Mouse (Mus musculus): ENCODE measurements around the gene Yy1. TPM values are rescaled to one million over a fixed set of nuclear protein-coding genes. Genes with fewer than 3 reads are reported as not detected.
A peak's percentile ranks its signal among the peaks of the same experiment; 100 is the strongest.

The Yy1 gene
- polyA plus RNA-seq, 1 experiment from 2014 or later: 6.6 TPM

DNA sequence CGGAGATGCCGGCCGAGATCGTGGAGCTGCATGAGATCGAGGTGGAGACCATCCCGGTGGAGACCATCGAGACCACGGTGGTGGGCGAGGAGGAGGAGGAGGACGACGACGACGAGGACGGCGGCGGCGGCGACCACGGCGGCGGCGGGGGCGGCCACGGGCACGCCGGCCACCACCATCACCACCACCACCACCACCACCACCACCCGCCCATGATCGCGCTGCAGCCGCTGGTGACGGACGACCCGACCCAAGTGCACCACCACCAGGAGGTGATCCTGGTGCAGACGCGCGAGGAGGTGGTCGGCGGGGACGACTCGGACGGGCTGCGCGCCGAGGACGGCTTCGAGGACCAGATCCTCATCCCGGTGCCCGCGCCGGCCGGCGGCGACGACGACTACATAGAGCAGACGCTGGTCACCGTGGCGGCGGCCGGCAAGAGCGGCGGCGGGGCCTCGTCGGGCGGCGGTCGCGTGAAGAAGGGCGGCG, 724 bp downstream of the Yy1 start:
- ATAC-seq (ENCODE audit: low read depth): no peak
- Histone ChIP-seq H3K4me3 (ENCODE audit: low read depth, low read length) (peak overlapping the region; percentile 100), H3K27me3 (ENCODE audit: control insufficient read depth, insufficient read depth, low read depth, low read length) (no peaks in the 10 kb centered on the region), H3K9me3 (replicated peaks; ENCODE audit: control insufficient read depth, low read length) (no peaks in the 10 kb centered on the region), H3K4me1 (ENCODE audit: control insufficient read depth, low read depth, low read length) (peaks cover 43% of the 10 kb centered on the region), H3K4me2 (ENCODE audit: low read depth, low read length) (peak overlapping the region; percentile 60), H3K27ac (ENCODE audit: low read length) (peak overlapping the region; percentile 100), H3K9ac (ENCODE audit: low read depth, low read length) (peak overlapping the region; percentile 97), H3K36me3 (ENCODE audit: control insufficient read depth, insufficient read depth) (no peaks in the 10 kb centered on the region)
- WGBS (ENCODE audit: insufficient replicate concordance): under 1% methylated on average over 50 of the region's 71 CpGs

DNA sequence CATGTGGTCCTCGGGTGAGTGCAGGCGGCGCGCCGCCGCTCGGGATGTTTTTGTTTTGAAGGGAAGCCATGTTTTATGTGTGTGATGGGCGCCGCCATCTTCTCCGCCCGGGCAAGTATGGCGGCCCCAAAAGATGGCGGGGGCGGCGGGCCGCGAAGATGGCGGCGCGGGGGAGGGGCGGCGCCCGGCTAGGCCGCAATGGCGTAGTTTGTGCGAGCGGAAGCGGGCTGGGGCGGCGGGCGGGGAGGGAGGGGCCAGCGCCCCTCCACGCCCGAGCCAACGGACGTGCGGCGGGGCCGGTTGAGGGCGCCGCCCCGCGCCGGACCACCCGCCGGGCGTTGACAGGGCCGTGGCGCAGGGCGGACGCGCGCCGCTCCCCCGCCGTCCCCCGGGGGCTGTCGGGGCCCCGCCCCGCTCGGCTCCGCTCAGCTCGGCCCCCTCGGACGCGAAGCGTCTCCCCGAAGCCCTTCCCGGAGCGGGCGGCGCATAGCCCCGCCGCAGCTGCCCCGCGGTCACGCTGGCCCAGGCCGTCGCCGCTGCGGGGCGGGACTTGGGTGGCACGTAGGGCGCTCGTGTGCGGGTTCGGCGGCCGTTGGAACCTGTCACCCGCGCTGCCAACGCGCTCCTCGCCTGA, 1.4 kb downstream of the Yy1 start:
- under 1% methylated on average over 84 of the region's 94 CpGs for WGBS (ENCODE audit: insufficient replicate concordance)
- Histone ChIP-seq H3K9me3 (replicated peaks; ENCODE audit: control insufficient read depth, low read length) (no peaks in the 10 kb centered on the region), H3K4me3 (ENCODE audit: low read depth, low read length) (peak overlapping the region; percentile 100), H3K4me1 (ENCODE audit: control insufficient read depth, low read depth, low read length) (peaks cover 40% of the 10 kb centered on the region), H3K27ac (ENCODE audit: low read length) (peak overlapping the region; percentile 100), H3K27me3 (ENCODE audit: control insufficient read depth, insufficient read depth, low read depth, low read length) (no peaks in the 10 kb centered on the region), H3K9ac (ENCODE audit: low read depth, low read length) (peak overlapping the region; percentile 97), H3K36me3 (ENCODE audit: control insufficient read depth, insufficient read depth) (no peaks in the 10 kb centered on the region), H3K4me2 (ENCODE audit: low read depth, low read length) (peak overlapping the region; percentile 60)
- ATAC-seq (ENCODE audit: low read depth): peak; percentile 70

DNA sequence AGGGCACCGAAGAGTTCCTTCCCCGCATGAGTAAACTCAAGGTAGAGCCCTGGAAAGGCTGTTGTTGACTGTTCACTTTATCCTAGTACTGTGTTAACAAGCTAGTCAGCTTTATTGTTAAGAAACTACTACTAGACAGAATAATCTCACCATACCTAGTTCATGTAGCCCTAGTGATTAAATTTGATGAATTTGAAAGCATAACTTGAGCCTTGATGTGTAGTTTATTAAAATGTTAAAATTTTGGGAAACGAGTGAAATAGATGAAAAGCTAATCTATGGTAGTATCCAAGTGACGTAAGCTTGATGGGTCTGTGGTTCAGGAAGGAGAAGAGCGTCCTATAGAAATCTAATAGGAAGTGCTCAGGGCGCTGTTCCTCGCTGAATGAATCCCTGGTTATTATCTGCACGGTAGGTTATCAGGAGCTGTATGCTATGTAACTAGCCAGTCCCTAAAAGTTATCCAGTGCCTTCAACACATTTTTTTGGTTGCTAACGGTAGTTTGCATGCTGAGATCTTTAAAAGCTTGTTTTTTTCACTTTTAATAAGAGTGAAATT, 2.3 kb downstream of the Yy1 start:
- Histone ChIP-seq H3K4me2 (ENCODE audit: low read depth, low read length) (peak overlapping the region; percentile 60), H3K9ac (ENCODE audit: low read depth, low read length) (peak overlapping the region; percentile 97), H3K36me3 (ENCODE audit: control insufficient read depth, insufficient read depth) (no peaks in the 10 kb centered on the region), H3K27ac (ENCODE audit: low read length) (peak overlapping the region; percentile 100), H3K27me3 (ENCODE audit: control insufficient read depth, insufficient read depth, low read depth, low read length) (no peaks in the 10 kb centered on the region), H3K4me3 (ENCODE audit: low read depth, low read length) (peak overlapping the region; percentile 100), H3K9me3 (replicated peaks; ENCODE audit: control insufficient read depth, low read length) (no peaks in the 10 kb centered on the region), H3K4me1 (ENCODE audit: control insufficient read depth, low read depth, low read length) (peaks cover 34% of the 10 kb centered on the region)
- 2% methylated on average over 9 of the region's 9 CpGs for WGBS (ENCODE audit: insufficient replicate concordance)
- no peak for ATAC-seq (ENCODE audit: low read depth)

DNA sequence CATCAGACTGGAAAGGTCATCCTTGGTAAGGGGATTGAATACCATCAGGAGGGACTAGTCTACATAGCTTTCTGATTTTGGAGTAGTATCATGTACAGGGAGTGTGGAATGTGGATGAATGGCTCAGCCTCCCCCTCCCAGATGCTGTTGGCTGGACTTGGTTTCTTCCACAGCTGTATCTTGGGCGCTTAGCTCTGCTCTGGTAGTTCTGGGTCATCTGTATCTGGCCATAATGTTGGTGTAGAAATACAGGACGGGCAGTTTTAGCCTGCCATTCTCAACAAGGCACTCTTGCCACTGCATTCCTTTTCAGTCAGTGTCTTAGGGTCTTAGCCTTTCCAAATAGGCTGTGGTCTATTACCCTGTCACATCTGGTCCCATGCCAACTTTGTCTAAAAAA, 8.8 kb downstream of the Yy1 start:
- peaks cover 24% of the 10 kb centered on the region for H3K4me1 ChIP-seq (ENCODE audit: control insufficient read depth, low read depth, low read length)
- WGBS (ENCODE audit: insufficient replicate concordance): 87% methylated on average over 2 of the region's 2 CpGs
- no peak overlapping the region for H3K4me2 ChIP-seq (ENCODE audit: low read depth, low read length)
- H3K36me3 ChIP-seq (ENCODE audit: control insufficient read depth, insufficient read depth): no peaks in the 10 kb centered on the region; the same call in 1 of the 2 replicates
- H3K9ac ChIP-seq (ENCODE audit: low read depth, low read length): no peak overlapping the region
- H3K9me3 ChIP-seq (replicated peaks; ENCODE audit: control insufficient read depth, low read length): no peaks in the 10 kb centered on the region
- no peaks in the 10 kb centered on the region for H3K27me3 ChIP-seq (ENCODE audit: control insufficient read depth, insufficient read depth, low read depth, low read length)
- no peak for ATAC-seq (ENCODE audit: low read depth)
- H3K4me3 ChIP-seq (ENCODE audit: low read depth, low read length): no peak overlapping the region
- no peak overlapping the region for H3K27ac ChIP-seq (ENCODE audit: low read length)

DNA sequence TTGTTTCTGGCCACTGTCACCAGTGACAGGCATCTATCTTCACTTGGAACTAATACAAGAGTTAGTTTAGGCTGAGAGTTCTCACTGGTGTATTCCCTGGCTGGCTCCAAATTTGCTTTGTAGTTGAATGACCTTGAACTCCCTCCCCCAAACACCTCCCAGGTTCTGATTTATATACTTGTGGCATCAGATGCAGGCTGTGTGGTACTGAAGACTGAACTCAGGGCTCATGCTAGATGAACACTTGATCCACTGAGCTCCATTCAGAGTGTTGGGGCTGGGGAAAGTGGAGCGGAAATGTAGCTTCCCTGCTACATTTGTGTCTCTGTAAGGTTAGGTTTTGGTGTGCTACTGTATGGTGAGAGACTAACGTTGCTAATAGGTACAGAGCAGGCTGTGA, 11.6 kb downstream of the Yy1 start:
- no peaks in the 10 kb centered on the region for H3K27me3 ChIP-seq (ENCODE audit: control insufficient read depth, insufficient read depth, low read depth, low read length)
- peaks cover 17% of the 10 kb centered on the region for H3K4me1 ChIP-seq (ENCODE audit: control insufficient read depth, low read depth, low read length)
- H3K9ac ChIP-seq (ENCODE audit: low read depth, low read length): no peak overlapping the region
- H3K9me3 ChIP-seq (replicated peaks; ENCODE audit: control insufficient read depth, low read length): no peaks in the 10 kb centered on the region
- ATAC-seq (ENCODE audit: low read depth): no peak
- peaks cover 4% of the 10 kb centered on the region for H3K36me3 ChIP-seq (ENCODE audit: control insufficient read depth, insufficient read depth)
- H3K27ac ChIP-seq (ENCODE audit: low read length): no peak overlapping the region
- no peak overlapping the region for H3K4me3 ChIP-seq (ENCODE audit: low read depth, low read length)
- H3K4me2 ChIP-seq (ENCODE audit: low read depth, low read length): no peak overlapping the region
- WGBS (ENCODE audit: insufficient replicate concordance): 78% methylated on average over 2 of the region's 2 CpGs

DNA sequence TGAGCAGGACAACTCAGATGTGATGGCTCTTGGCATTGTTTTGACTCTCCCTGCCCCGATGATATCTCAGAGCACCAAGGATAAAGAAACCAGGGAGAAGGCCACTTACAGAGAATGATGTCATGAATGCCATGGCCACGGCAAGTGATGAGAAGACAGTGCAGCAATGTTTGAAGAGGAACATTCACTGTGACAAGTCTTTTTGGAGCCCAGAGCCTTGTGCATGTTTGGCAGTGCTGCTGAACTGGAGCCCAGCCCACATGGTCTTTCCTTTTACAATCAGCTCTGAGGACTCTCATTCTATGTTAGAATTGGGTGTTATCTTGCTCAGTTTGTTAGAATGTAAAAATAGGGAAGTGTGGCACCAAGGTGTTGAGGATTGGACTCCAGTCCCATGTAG, 15.7 kb downstream of the Yy1 start:
- Histone ChIP-seq H3K4me3 (ENCODE audit: low read depth, low read length) (no peak overlapping the region), H3K36me3 (ENCODE audit: control insufficient read depth, insufficient read depth) (peaks cover 4% of the 10 kb centered on the region), H3K27me3 (ENCODE audit: control insufficient read depth, insufficient read depth, low read depth, low read length) (no peaks in the 10 kb centered on the region), H3K4me2 (ENCODE audit: low read depth, low read length) (no peak overlapping the region), H3K9ac (ENCODE audit: low read depth, low read length) (no peak overlapping the region), H3K9me3 (replicated peaks; ENCODE audit: control insufficient read depth, low read length) (no peaks in the 10 kb centered on the region), H3K27ac (ENCODE audit: low read length) (no peak overlapping the region), H3K4me1 (ENCODE audit: control insufficient read depth, low read depth, low read length) (peaks cover 26% of the 10 kb centered on the region)
- no peak for ATAC-seq (ENCODE audit: low read depth)
- 78% methylated on average over 2 of the region's 2 CpGs for WGBS (ENCODE audit: insufficient replicate concordance)

DNA sequence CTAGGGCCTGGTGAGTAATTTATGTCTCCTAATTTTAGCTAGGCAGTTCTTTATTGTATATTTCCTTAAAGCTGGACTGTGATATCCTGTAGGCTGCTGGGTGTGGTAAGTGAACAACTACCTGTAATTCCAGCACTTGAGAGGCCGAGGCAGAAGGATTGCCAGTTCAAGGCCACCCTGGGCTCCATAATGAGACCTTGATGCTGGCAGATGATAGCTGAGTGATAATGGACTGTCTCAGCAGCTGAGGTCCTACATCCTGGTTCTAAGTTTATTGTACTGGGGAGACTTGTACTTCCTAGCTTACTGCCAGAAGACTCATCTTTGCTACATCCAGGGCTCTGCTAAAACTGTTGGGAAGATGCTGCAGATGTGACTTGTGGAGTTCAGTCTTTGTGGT, 17.0 kb downstream of the Yy1 start:
- H3K27ac ChIP-seq (ENCODE audit: low read length): no peak overlapping the region
- H3K36me3 ChIP-seq (ENCODE audit: control insufficient read depth, insufficient read depth): peaks cover 8% of the 10 kb centered on the region
- ATAC-seq (ENCODE audit: low read depth): no peak

DNA sequence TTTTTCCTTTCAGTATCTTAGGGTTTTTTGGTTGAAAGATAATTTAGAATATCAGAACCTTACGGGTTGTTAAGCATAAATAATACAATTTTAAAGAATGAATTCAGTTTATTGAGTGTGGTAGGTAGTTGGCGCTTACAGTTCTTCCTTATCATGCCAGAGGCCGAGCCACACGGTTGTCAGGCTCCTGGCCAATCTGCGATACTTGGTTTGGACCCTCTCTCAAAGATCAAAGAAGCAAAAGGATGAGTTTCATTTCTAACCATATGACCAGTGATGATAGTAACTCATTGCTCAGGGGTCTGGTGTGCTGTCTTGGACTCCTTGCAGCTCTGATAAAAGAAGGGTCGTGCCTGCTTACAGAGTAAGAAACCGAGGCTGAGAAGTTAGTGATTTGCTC, 17.5 kb downstream of the Yy1 start:
- no peak; the same call in 1 of the 2 replicates for ATAC-seq (ENCODE audit: low read depth)
- H3K36me3 ChIP-seq (ENCODE audit: control insufficient read depth, insufficient read depth): peaks cover 10% of the 10 kb centered on the region
- WGBS (ENCODE audit: insufficient replicate concordance): 49% methylated on average over 7 of the region's 7 CpGs

More for the DNA sequence above, 17.0 kb downstream of the Yy1 start:
- Histone ChIP-seq H3K4me2 (ENCODE audit: low read depth, low read length) (no peak overlapping the region), H3K4me3 (ENCODE audit: low read depth, low read length) (no peak overlapping the region), H3K27me3 (ENCODE audit: control insufficient read depth, insufficient read depth, low read depth, low read length) (no peaks in the 10 kb centered on the region), H3K4me1 (ENCODE audit: control insufficient read depth, low read depth, low read length) (peaks cover 20% of the 10 kb centered on the region), H3K9me3 (replicated peaks; ENCODE audit: control insufficient read depth, low read length) (no peaks in the 10 kb centered on the region), H3K9ac (ENCODE audit: low read depth, low read length) (no peak overlapping the region)
- WGBS (ENCODE audit: insufficient replicate concordance): 44% methylated on average over 1 of the region's 1 CpGs

DNA sequence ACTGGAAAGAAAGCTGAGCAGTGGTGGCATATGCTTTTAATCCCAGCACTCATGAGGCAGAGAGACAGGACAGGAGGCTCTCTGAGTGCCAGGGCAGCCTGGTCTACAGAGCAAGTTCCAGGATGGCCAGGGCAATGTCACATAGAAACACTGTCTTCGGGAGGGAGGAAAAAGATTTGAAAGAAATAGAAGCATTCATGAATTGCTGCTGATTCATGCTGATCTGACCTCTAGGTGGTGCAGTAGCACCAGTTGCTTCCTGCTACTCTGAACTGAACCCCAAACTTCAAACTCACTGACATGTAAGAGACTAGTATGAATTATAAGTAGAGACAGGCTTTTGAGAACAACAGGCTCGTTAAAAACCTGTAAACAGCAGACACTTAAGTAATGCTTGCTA, 18.4 kb downstream of the Yy1 start:
- peak; percentile 41; the same call in 1 of the 2 replicates for ATAC-seq (ENCODE audit: low read depth)
- H3K4me2 ChIP-seq (ENCODE audit: low read depth, low read length): no peak overlapping the region
- no peaks in the 10 kb centered on the region for H3K9me3 ChIP-seq (replicated peaks; ENCODE audit: control insufficient read depth, low read length)
- no peak overlapping the region for H3K27ac ChIP-seq (ENCODE audit: low read length)
- WGBS (ENCODE audit: insufficient replicate concordance): 26% methylated on average over 2 of the region's 2 CpGs
- peaks cover 18% of the 10 kb centered on the region for H3K4me1 ChIP-seq (ENCODE audit: control insufficient read depth, low read depth, low read length)
- no peaks in the 10 kb centered on the region for H3K27me3 ChIP-seq (ENCODE audit: control insufficient read depth, insufficient read depth, low read depth, low read length)
- H3K36me3 ChIP-seq (ENCODE audit: control insufficient read depth, insufficient read depth): peaks cover 12% of the 10 kb centered on the region
- no peak overlapping the region for H3K4me3 ChIP-seq (ENCODE audit: low read depth, low read length)
- no peak overlapping the region for H3K9ac ChIP-seq (ENCODE audit: low read depth, low read length)

More for the DNA sequence above, 17.5 kb downstream of the Yy1 start:
- H3K9me3 ChIP-seq (replicated peaks; ENCODE audit: control insufficient read depth, low read length): no peaks in the 10 kb centered on the region
- H3K4me2 ChIP-seq (ENCODE audit: low read depth, low read length): no peak overlapping the region
- no peak overlapping the region for H3K27ac ChIP-seq (ENCODE audit: low read length)
- no peaks in the 10 kb centered on the region for H3K27me3 ChIP-seq (ENCODE audit: control insufficient read depth, insufficient read depth, low read depth, low read length)
- no peak overlapping the region for H3K9ac ChIP-seq (ENCODE audit: low read depth, low read length)
- H3K4me1 ChIP-seq (ENCODE audit: control insufficient read depth, low read depth, low read length): peaks cover 20% of the 10 kb centered on the region
- no peak overlapping the region for H3K4me3 ChIP-seq (ENCODE audit: low read depth, low read length)
